Mouse (Mus musculus): ENCODE measurements around the gene Gab2. TPM values are rescaled to one million over a fixed set of nuclear protein-coding genes. Genes with fewer than 3 reads are reported as not detected.

Gene Gab2
- polyA plus RNA-seq, 1 experiment from 2014 or later, result 5.4 TPM

DNA sequence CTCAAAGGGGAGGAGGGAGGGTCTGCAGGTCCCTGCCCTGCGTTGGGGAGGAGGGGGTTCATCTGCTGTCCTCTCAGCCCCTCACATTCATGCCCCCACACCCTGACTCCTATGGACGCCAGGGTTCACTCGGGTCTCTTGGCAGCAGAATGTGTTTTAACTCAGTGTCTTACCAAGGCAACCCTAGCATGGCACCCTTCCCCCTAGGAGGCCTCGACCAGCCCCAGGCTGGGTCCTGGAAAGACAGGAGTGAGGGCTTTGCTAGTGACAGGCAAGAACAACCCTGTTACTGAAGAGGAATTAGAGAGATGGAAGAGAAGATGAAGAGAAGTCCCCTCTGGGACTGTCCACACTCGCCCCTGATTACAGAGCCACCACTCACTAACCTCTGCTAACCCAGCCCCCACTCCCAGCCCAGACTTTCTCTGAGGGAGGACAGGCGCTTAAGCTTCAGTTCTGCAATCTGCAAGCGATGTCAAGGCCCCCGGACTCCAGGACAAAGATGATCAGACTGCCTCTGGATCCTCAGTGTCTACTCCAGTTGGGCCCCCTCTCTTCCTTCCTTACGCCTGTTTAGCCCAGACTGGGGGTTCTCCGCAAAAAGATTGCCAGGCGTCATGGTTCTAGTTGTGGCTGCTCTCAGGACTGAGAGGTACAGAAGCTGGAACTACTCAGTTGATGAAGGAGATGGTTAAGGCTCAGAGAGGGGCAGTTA is 249.7 kb downstream of the Gab2 start:
- peak overlapping the region; percentile 92 for H3K4me2 ChIP-seq (ENCODE audit: low read depth, low read length)
- H3K27ac ChIP-seq (ENCODE audit: low read length), result no peak overlapping the region
- H3K9me3 ChIP-seq (ENCODE audit: control insufficient read depth, low read length), result no peaks in the 10 kb centered on the region
- no peak for ATAC-seq
- peak overlapping the region; percentile 90 for H3K4me3 ChIP-seq (ENCODE audit: low read length)
- H3K27me3 ChIP-seq (replicated peaks; ENCODE audit: control insufficient read depth, insufficient read depth, low read length), result peaks cover 9% of the 10 kb centered on the region
- H3K36me3 ChIP-seq (ENCODE audit: control insufficient read depth, insufficient read depth, low read length), result no peaks in the 10 kb centered on the region
- 60% methylated on average over 11 of the region's 11 CpGs for WGBS
- peak overlapping the region; percentile 81 for H3K9ac ChIP-seq (ENCODE audit: low read depth, low read length)
- H3K4me1 ChIP-seq (ENCODE audit: control insufficient read depth, insufficient read depth, low read length), result peaks cover 15% of the 10 kb centered on the region

DNA sequence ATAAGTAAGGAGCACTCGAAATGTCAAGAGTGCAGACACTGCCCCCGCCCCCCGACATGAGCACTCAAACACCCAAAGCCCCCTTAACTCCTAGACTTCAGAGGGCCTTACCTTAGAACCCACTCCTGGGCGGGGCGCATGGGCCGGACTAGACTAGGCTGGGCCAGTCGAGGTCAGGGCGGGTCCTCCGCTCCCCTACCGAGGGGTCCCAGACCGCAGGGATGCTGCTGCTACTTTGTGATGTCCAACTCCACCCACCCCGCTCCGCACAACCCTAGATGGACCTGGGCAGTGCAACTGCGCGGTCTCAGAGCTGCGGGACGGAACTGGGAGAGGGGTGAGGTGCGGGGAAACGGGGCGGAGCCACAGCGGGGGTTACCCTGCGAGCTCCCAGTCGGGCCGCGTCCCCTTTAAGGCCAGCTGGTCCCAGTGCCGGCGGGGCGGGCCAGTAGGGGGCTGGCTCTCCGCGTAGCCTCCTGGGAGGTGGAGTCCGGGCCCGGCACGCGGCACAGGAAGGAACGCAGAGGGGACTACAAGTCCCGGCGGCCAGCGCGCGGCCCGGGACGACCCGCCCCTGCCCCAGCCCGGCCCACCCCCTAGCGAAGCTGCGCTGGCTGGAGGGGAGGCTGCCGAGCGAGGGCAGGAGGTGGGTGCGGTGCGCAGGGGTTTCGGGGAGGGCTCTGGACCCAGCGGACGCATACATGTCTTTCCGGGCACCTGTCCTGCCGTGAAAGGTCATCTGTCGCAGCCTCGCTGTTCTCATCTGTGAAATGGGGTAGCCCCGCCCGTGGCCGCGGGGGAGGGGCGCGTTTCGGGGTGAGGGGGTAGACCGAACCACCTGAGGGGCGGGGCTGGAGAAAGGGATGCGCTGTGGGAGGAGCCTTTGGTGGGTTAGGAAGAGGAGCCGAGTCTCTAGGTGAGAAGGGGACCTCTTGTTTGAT is 250.6 kb downstream of the Gab2 start, which contains the start of the genes Usp35 and Kctd21:
TSS of gene Usp35 (minus strand) at position 295 of the 941 bp plus-strand sequence.
TSS of gene Kctd21 (plus strand) at position 602 of the 941 bp plus-strand sequence.
- H3K4me3 ChIP-seq (ENCODE audit: low read length), result peak within 1 kb of the TSS; percentile 90
- ATAC-seq, result peak; percentile 99
- peak within 1 kb of the TSS; percentile 92 for H3K4me2 ChIP-seq (ENCODE audit: low read depth, low read length)
- no peaks in the 10 kb centered on the region for H3K27me3 ChIP-seq (replicated peaks; ENCODE audit: control insufficient read depth, insufficient read depth, low read length)
- peak within 1 kb of the TSS; percentile 81 for H3K9ac ChIP-seq (ENCODE audit: low read depth, low read length)
- WGBS, result under 1% methylated on average over 68 of the region's 68 CpGs
- peaks cover 15% of the 10 kb centered on the region for H3K4me1 ChIP-seq (ENCODE audit: control insufficient read depth, insufficient read depth, low read length)
- no peaks in the 10 kb centered on the region for H3K36me3 ChIP-seq (ENCODE audit: control insufficient read depth, insufficient read depth, low read length)
- no peak within 1 kb of the TSS; the same call in 1 of the 2 replicates for H3K27ac ChIP-seq (ENCODE audit: low read length)
- no peaks in the 10 kb centered on the region for H3K9me3 ChIP-seq (ENCODE audit: control insufficient read depth, low read length)

DNA sequence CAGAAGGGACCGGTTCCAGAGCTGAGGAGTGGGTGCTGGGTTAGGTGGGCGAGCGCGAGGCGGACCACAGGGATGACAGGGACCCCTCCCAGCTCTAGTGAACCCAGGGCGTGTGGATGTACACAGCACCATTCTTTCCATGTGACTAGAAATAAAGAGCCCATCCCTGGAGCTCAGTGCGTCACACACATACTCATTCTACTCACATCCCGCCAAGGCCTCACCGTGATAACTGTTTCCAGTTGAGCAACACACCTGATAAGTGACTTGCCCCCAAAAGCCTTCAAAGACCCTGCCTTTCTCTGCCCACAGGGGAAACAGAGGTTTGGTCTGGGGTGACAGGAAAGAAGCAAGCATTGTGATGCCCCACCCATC is 251.3 kb downstream of the Gab2 start:
- Histone ChIP-seq H3K4me1 (ENCODE audit: control insufficient read depth, insufficient read depth, low read length) (peaks cover 15% of the 10 kb centered on the region), H3K27me3 (replicated peaks; ENCODE audit: control insufficient read depth, insufficient read depth, low read length) (no peaks in the 10 kb centered on the region), H3K9ac (ENCODE audit: low read depth, low read length) (peak overlapping the region; percentile 81), H3K4me3 (ENCODE audit: low read length) (peak overlapping the region; percentile 90), H3K36me3 (ENCODE audit: control insufficient read depth, insufficient read depth, low read length) (no peaks in the 10 kb centered on the region), H3K9me3 (ENCODE audit: control insufficient read depth, low read length) (no peaks in the 10 kb centered on the region), H3K27ac (ENCODE audit: low read length) (no peak overlapping the region), H3K4me2 (ENCODE audit: low read depth, low read length) (peak overlapping the region; percentile 82)
- 2% methylated on average over 9 of the region's 9 CpGs for WGBS
- no peak for ATAC-seq

DNA sequence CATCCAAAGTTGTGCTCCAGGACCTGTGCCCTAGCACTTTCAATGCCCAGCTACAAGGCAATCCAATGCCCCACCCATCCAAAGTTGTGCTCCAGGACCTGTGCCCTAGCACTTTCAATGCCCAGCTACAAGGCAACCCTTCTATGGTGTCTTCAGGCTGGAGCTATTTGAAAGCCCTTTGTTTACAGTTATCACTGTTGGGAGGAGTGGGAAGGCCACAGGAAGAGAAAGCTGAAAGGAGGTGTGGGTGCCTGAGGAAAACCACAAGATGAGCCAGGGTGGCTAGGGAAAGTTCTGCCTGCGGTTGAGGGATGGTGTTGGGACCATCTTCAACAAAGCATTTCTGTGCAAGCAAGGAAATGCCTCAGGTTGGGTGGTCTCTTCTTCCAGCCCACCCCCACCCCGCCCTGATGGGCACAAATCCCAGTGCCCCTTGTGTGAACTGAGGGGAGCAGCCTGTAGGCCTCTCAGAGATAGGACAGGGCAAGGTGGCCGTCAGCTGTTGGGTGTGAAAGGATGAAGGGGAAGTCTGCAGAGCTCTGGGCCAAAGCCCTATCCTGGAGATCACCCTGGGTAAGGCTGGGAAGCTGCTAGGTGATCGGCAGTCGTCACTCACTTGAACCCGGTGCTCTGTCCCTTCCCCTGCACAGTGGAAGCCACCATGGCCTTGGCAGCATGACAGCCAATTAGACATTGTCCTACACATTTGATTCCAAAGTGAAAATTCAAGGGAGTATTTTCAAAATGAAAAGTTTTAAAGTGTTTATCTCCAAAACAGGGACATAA is 251.9 kb downstream of the Gab2 start:
- no peak for ATAC-seq
- H3K4me3 ChIP-seq (ENCODE audit: low read length), result no peak overlapping the region
- H3K9ac ChIP-seq (ENCODE audit: low read depth, low read length), result peak overlapping the region; percentile 81; the same call in 1 of the 2 replicates
- H3K4me1 ChIP-seq (ENCODE audit: control insufficient read depth, insufficient read depth, low read length), result peaks cover 15% of the 10 kb centered on the region
- WGBS, result 86% methylated on average over 6 of the region's 6 CpGs
- H3K36me3 ChIP-seq (ENCODE audit: control insufficient read depth, insufficient read depth, low read length), result no peaks in the 10 kb centered on the region
- H3K4me2 ChIP-seq (ENCODE audit: low read depth, low read length), result peak overlapping the region; percentile 82; the same call in 1 of the 2 replicates
- H3K9me3 ChIP-seq (ENCODE audit: control insufficient read depth, low read length), result no peaks in the 10 kb centered on the region
- no peaks in the 10 kb centered on the region for H3K27me3 ChIP-seq (replicated peaks; ENCODE audit: control insufficient read depth, insufficient read depth, low read length)
- no peak overlapping the region for H3K27ac ChIP-seq (ENCODE audit: low read length)

DNA sequence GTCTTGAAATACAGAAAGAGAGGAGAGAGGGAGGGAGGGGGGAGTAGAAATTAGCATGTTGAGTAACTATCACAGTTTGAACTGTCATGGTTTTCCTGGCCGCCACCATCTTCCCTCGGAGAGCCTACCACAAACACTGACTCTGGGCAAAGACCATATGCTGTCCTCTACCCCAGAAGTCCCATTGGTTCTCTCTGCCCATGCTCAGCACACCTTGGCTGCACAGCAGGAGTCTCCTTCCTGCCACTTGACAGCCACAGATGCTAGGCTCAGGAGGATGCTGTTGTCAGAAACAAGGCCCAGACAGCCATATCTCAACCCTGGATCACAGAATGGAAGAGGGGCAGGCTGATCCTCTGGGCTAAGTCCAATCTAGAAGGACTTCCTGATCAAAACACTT is 253.0 kb downstream of the Gab2 start:
- 83% methylated on average over 2 of the region's 2 CpGs for WGBS
- no peaks in the 10 kb centered on the region for H3K27me3 ChIP-seq (replicated peaks; ENCODE audit: control insufficient read depth, insufficient read depth, low read length)
- H3K27ac ChIP-seq (ENCODE audit: low read length), result no peak overlapping the region
- ATAC-seq, result no peak
- H3K4me2 ChIP-seq (ENCODE audit: low read depth, low read length), result no peak overlapping the region
- H3K4me3 ChIP-seq (ENCODE audit: low read length), result no peak overlapping the region
- no peaks in the 10 kb centered on the region for H3K9me3 ChIP-seq (ENCODE audit: control insufficient read depth, low read length)
- H3K9ac ChIP-seq (ENCODE audit: low read depth, low read length), result no peak overlapping the region
- H3K4me1 ChIP-seq (ENCODE audit: control insufficient read depth, insufficient read depth, low read length), result peaks cover 15% of the 10 kb centered on the region
- no peaks in the 10 kb centered on the region for H3K36me3 ChIP-seq (ENCODE audit: control insufficient read depth, insufficient read depth, low read length)

DNA sequence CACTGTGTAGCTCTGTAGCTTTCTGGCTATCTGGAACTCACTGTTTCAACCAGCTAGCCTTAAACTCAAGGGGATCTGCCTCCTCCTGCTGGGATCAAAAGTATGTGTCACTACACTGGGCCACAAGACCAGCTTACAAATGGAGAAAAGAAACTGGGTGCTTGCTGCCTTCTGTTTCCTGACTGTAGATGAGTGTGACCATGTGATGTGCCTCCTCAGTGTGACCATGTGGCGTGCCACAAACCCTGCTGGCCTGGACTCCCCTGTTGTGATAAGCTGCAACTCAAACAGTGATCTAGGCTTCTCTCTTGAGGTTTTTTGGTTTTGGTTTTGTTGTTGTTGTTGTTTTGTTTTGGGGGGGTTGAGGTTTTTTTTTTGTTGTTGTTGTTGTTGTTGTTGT is 255.3 kb downstream of the Gab2 start:
- whole genome bisulfite sequencing, result 81% methylated on average over 1 of the region's 1 CpGs
- no peaks in the 10 kb centered on the region for H3K9me3 ChIP-seq (ENCODE audit: control insufficient read depth, low read length)
- no peak overlapping the region for H3K4me3 ChIP-seq (ENCODE audit: low read length)
- H3K27me3 ChIP-seq (replicated peaks; ENCODE audit: control insufficient read depth, insufficient read depth, low read length), result no peaks in the 10 kb centered on the region
- no peak overlapping the region for H3K4me2 ChIP-seq (ENCODE audit: low read depth, low read length)
- H3K27ac ChIP-seq (ENCODE audit: low read length), result no peak overlapping the region
- ATAC-seq, result no peak
- H3K4me1 ChIP-seq (ENCODE audit: control insufficient read depth, insufficient read depth, low read length), result peaks cover 16% of the 10 kb centered on the region
- H3K36me3 ChIP-seq (ENCODE audit: control insufficient read depth, insufficient read depth, low read length), result no peaks in the 10 kb centered on the region
- H3K9ac ChIP-seq (ENCODE audit: low read depth, low read length), result no peak overlapping the region

DNA sequence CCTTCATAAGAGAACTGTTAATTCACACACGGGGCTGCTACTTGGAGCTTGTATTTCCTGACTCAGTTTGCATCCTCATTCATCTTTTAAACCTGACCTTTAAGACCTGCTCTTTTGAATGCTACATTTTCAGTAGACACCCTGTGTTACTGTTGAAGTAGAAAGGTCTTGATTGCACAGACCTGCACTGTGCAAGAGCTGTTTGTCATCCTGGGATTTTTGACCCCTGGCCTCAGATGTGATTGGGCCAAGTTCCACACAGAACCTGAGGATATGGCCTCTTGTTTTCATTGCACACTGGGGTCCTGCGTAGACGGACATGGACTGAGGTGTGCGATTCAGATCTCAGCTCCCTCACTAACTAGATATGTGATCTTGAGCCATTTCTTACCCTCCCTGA is 257.2 kb downstream of the Gab2 start:
- Histone ChIP-seq H3K4me2 (ENCODE audit: low read depth, low read length) (no peak overlapping the region), H3K4me3 (ENCODE audit: low read length) (no peak overlapping the region), H3K9me3 (ENCODE audit: control insufficient read depth, low read length) (no peaks in the 10 kb centered on the region), H3K27ac (ENCODE audit: low read length) (0 out of 2 replicates have a peak overlapping the region, but pooled peaks have one; percentile 38), H3K4me1 (ENCODE audit: control insufficient read depth, insufficient read depth, low read length) (peaks cover 16% of the 10 kb centered on the region), H3K36me3 (ENCODE audit: control insufficient read depth, insufficient read depth, low read length) (no peaks in the 10 kb centered on the region), H3K9ac (ENCODE audit: low read depth, low read length) (no peak overlapping the region), H3K27me3 (replicated peaks; ENCODE audit: control insufficient read depth, insufficient read depth, low read length) (no peaks in the 10 kb centered on the region)
- ATAC-seq, result no peak
- WGBS, result 59% methylated on average over 4 of the region's 4 CpGs

DNA sequence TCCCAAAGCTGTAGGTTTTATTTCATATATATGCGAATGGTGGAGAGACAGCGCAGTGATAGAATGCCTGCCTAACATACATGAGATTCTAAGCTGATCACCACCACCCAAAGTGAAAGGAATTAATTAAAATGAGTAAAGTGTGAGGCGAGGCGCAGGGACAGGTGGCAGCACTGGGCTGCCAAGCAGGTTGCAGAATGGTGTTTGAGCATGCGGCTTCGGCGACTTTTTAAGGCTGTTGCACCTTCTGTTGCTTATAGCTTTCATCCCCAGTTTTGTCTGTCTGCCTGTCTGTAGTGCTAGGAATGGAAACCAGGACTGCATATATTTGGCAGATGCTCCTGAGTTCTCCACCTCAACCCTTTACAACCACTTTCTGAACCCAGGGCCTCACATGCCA is 258.2 kb downstream of the Gab2 start:
- no peaks in the 10 kb centered on the region for H3K9me3 ChIP-seq (ENCODE audit: control insufficient read depth, low read length)
- H3K4me1 ChIP-seq (ENCODE audit: control insufficient read depth, insufficient read depth, low read length), result peaks cover 18% of the 10 kb centered on the region
- no peak overlapping the region for H3K4me3 ChIP-seq (ENCODE audit: low read length)
- no peak overlapping the region for H3K9ac ChIP-seq (ENCODE audit: low read depth, low read length)
- WGBS, result 92% methylated on average over 7 of the region's 7 CpGs
- no peak overlapping the region for H3K4me2 ChIP-seq (ENCODE audit: low read depth, low read length)
- no peaks in the 10 kb centered on the region for H3K36me3 ChIP-seq (ENCODE audit: control insufficient read depth, insufficient read depth, low read length)
- no peak for ATAC-seq
- H3K27me3 ChIP-seq (replicated peaks; ENCODE audit: control insufficient read depth, insufficient read depth, low read length), result no peaks in the 10 kb centered on the region
- 0 out of 2 replicates have a peak overlapping the region, but pooled peaks have one; percentile 38 for H3K27ac ChIP-seq (ENCODE audit: low read length)
